Mouse (Mus musculus) ES-Bruce4 (cell line): ENCODE measurements around the gene Rlim. TPM values are rescaled to one million over a fixed set of nuclear protein-coding genes. Genes with fewer than 3 reads are reported as not detected.

ENCODE experiments used
- H3K27ac ChIP-seq: 2 replicates; pipeline ENCODE4 v1.5.1; 2012; ENCODE audit warnings: low read length, inconsistent platforms; ENCODE audit not compliant: insufficient read depth
- H3K27me3 ChIP-seq: 2 replicates; pipeline ENCODE4 v1.6.1; 2012; ENCODE audit warnings: mild to moderate bottlenecking, low read length, inconsistent platforms; ENCODE audit not compliant: control insufficient read depth, poor library complexity, insufficient read depth, severe bottlenecking
- H3K36me3 ChIP-seq: 2 replicates; pipeline ENCODE4 v1.6.1; 2012; ENCODE audit warnings: inconsistent platforms, mild to moderate bottlenecking, low read length, moderate library complexity; ENCODE audit not compliant: control insufficient read depth, poor library complexity, insufficient read depth, severe bottlenecking
- H3K4me1 ChIP-seq: one replicate; pipeline ENCODE4 v1.8.1; 2011; ENCODE audit warnings: low read length; ENCODE audit not compliant: control insufficient read depth, insufficient read depth
- H3K4me3 ChIP-seq: 2 replicates; pipeline ENCODE4 v1.5.1; 2011; ENCODE audit warnings: low read depth, mild to moderate bottlenecking, low read length
- H3K9ac ChIP-seq: 2 replicates; pipeline ENCODE4 v1.6.1; 2012; ENCODE audit warnings: low read depth, mild to moderate bottlenecking, inconsistent platforms; ENCODE audit not compliant: poor library complexity, severe bottlenecking
- H3K9me3 ChIP-seq: replicated peaks from 2 replicates; pipeline ENCODE4 v1.6.1; 2012; ENCODE audit warnings: mild to moderate bottlenecking, low read length, inconsistent platforms; ENCODE audit not compliant: control insufficient read depth, poor library complexity, insufficient read depth, severe bottlenecking
- CTCF ChIP-seq: IDR thresholded peaks from one replicate; pipeline ENCODE4 v1.8.1; 2011; ENCODE audit warnings: low read depth, low read length
- EP300 ChIP-seq: IDR thresholded peaks from 2 replicates; pipeline ENCODE4 v1.6.1; 2011; ENCODE audit warnings: low read depth, low read length; ENCODE audit not compliant: insufficient read depth
- POLR2A ChIP-seq: IDR thresholded peaks from one replicate; pipeline ENCODE4 v1.8.1; 2011; ENCODE audit warnings: low read length; ENCODE audit not compliant: insufficient read depth
- polyA plus RNA-seq: library from polyadenylated mRNA; stranded (reverse); fragments of >200 nt; gene quantifications from 2 replicates; pipeline ENCODE4 v1.2.4, GENCODE M21; 2011; ENCODE audit warnings: low read depth; ENCODE audit not compliant: missing spikeins, insufficient read depth, insufficient read length

The Rlim gene
- polyA plus RNA-seq, 1 experiment: 217 TPM

DNA sequence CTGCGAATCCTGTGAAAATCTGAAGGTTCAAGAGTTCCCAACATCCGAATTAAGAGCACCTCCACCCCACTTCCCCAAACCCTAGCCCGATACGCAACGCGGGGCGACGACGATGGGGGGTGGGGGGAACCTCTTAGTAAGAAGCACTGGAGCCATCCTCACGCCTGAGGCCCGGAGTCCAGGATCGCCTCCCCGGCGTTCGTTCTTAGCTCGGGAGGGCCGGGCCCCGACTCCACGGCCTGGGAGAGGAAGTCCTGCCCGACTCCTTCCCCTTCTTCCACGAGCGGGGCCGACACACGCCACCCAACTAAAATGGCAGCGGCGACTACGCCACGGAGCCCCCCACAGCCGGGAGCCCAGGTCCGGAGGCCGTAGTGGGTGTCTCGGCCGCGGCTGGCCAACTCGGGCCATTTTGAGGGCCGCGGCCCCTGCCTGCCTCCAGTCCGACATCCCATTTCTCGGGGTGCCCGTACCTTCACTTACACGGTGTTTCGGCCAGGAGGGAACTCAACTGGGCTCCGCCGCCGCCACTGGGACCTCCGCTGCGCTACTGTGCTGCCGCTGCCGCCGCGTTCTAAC is 405 bp downstream of the Rlim start:
- no peak for TF ChIP-seq POLR2A
- no peak for TF ChIP-seq CTCF
- TF ChIP-seq EP300: no peak
- H3K36me3 ChIP-seq: peaks cover 15% of the 10 kb centered on the region
- H3K9ac ChIP-seq: peak overlapping the region; percentile 95
- H3K9me3 ChIP-seq: no peaks in the 10 kb centered on the region
- peak overlapping the region; percentile 68 for H3K27ac ChIP-seq
- H3K27me3 ChIP-seq: no peaks in the 10 kb centered on the region
- H3K4me1 ChIP-seq: no peaks in the 10 kb centered on the region
- peak overlapping the region; percentile 91 for H3K4me3 ChIP-seq

DNA sequence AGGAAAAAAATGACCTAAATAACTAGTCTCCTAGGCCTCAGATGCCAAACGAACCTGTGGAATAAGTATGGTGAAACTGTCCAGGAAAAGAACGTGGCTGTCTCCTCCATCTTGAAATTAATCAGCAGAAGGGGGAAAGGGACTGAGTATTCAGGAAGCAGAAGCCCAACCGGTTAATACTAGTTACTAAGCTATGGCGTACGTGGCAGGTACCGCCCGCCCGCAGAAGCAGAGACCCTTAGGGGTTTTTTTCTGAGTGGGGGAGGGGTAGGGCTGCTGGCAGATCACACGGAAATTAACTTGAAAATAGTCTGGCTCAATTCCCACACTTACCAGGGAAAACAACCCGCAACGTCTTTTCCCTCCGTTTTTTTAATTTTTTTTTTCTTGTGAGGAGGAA is 1.0 kb downstream of the Rlim start:
- Histone ChIP-seq H3K9me3 (no peaks in the 10 kb centered on the region), H3K9ac (peak overlapping the region; percentile 95), H3K4me3 (peak overlapping the region; percentile 91), H3K36me3 (peaks cover 19% of the 10 kb centered on the region), H3K27ac (peak overlapping the region; percentile 79), H3K4me1 (no peaks in the 10 kb centered on the region), H3K27me3 (no peaks in the 10 kb centered on the region)
- TF ChIP-seq EP300 (0 out of 2 replicates have a peak, but pooled peaks have one; percentile 51), POLR2A (no peak), CTCF (no peak)

DNA sequence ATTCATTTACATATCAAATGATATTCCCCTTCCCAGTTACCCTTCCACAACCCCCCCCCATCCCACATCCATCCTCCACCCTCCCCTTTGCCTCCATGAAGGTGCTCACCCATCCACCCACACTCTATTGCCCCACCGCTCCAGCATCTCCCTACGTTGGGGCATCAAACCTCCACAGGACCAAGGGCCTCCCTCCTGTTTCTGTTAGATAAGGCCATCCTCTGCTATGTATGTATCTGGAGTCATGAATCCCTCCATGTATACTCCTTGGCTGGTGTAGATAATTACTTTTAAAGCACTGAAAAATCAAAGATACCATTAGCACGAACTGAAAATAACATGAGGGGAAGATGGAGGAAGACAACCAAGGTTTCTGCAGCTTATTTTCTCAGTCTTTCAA is 41.4 kb downstream of the Rlim start:
- Histone ChIP-seq H3K9ac (no peak overlapping the region), H3K27me3 (no peaks in the 10 kb centered on the region)
- TF ChIP-seq CTCF (no peak), POLR2A (no peak), EP300 (no peak)

DNA sequence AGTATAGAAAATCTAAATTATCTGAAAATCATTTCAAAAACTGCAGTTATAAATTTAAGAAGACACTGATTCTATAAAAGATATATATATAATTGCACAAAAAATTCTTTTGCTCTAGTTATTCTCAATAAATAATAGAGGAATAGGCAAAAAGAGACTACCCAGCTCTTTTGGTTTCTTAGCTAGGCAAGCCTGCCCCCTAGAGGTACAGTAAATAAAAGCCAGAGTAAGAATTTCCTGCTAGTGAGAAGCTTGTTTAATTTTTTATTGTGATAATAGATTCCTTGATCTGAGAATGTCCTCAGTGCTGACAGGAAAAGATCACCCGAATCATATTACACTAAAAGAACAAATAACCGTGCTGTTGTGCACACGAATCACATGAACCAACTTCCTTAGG is 43.8 kb downstream of the Rlim start:
- H3K4me1 ChIP-seq: no peaks in the 10 kb centered on the region
- H3K36me3 ChIP-seq: no peaks in the 10 kb centered on the region
- H3K4me3 ChIP-seq: no peak overlapping the region
- H3K9me3 ChIP-seq: no peaks in the 10 kb centered on the region
- no peaks in the 10 kb centered on the region for H3K27me3 ChIP-seq
- no peak overlapping the region for H3K27ac ChIP-seq
- no peak overlapping the region for H3K9ac ChIP-seq
- no peak for TF ChIP-seq CTCF

More for the DNA sequence above, 41.4 kb downstream of the Rlim start:
- Histone ChIP-seq H3K27ac (no peak overlapping the region), H3K36me3 (no peaks in the 10 kb centered on the region), H3K4me1 (no peaks in the 10 kb centered on the region), H3K9me3 (no peaks in the 10 kb centered on the region), H3K4me3 (no peak overlapping the region)

DNA sequence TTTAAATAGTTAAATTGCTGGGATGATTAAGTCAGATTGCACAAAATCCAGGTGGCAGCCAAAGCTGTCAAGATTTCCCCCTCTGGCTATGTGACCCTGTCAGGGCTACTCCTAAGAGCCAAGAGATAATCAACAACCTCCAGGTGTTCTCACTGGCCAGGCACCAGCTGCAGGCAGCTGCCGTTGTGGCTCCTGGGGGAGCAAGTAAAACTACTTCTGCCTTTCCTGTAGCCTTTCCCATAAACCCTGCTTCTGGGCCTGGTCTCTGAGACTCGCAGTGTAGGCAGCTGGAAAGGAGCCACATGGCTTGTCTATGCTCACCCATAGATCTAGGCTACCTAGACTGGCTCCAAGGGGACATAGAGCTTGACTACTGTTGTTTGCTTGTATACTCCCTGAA is 58.6 kb downstream of the Rlim start:
- no peak overlapping the region for H3K27ac ChIP-seq
- H3K4me3 ChIP-seq: no peak overlapping the region
- no peaks in the 10 kb centered on the region for H3K4me1 ChIP-seq
- H3K9ac ChIP-seq: no peak overlapping the region
- no peaks in the 10 kb centered on the region for H3K27me3 ChIP-seq
- H3K36me3 ChIP-seq: no peaks in the 10 kb centered on the region
- TF ChIP-seq EP300 (peak; percentile 38; the same call in 1 of the 2 replicates), POLR2A (no peak)
- H3K9me3 ChIP-seq: no peaks in the 10 kb centered on the region

DNA sequence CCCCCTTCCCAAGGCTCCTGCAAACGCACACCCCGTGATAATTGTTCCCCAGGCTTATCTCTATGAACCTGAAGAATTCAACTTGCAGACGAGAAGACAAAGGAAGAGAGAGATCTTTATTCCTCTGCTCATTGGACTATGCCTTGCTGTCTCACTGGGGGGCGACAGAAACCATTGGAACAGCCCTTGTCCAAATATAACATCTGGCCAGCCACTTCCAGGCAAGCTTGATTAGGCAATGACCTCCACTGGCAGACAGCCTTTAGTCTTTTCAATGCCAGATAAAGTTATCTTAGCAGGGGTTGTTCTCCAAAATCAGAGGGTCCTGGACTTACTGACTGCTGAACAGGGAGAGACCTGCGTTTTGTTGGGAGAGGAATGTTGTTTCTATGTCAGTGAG is 62.1 kb downstream of the Rlim start:
- Histone ChIP-seq H3K9ac (no peak overlapping the region), H3K4me1 (no peaks in the 10 kb centered on the region), H3K27me3 (no peaks in the 10 kb centered on the region), H3K4me3 (no peak overlapping the region), H3K36me3 (no peaks in the 10 kb centered on the region), H3K27ac (no peak overlapping the region), H3K9me3 (no peaks in the 10 kb centered on the region)
- TF ChIP-seq EP300 (no peak), POLR2A (no peak), CTCF (peak; percentile 15)

DNA sequence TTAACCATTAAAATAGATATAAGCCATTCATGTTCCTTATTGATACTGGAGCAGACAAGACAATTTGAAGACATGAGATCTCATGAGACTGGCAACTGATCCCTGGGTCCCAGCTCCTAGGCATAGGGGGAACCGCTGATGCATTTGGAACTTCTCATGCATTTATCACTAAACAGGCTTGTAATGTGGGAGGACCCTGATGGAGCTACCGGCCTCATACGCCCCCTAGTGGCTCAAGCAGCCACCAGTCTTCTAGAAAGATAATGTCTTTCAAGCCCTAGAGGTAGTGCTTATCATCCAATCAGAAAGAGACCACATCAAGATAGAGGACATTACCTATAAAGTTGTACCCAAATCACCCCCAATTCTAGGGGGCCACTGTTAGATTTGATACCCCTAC is 66.3 kb downstream of the Rlim start:
- H3K4me3 ChIP-seq: no peak overlapping the region
- H3K9me3 ChIP-seq: no peaks in the 10 kb centered on the region
- TF ChIP-seq POLR2A (no peak), CTCF (peak; percentile 67)
- no peaks in the 10 kb centered on the region for H3K27me3 ChIP-seq
- no peaks in the 10 kb centered on the region for H3K36me3 ChIP-seq
- no peak overlapping the region for H3K9ac ChIP-seq
- H3K27ac ChIP-seq: no peak overlapping the region
- no peaks in the 10 kb centered on the region for H3K4me1 ChIP-seq

Other genes with a start within 250 kb of the Rlim start
- gene Slc16a2, start 159.3 kb downstream of the Rlim start, polyA plus RNA-seq: 12.1 and 14.2 TPM in 2 replicates
- gene Nexmif, start 219.9 kb upstream of the Rlim start, polyA plus RNA-seq: 8.1 and 8.3 TPM in 2 replicates